Mouse (Mus musculus) stomach, postnatal 0 days (tissue): ENCODE measurements around the gene Srarp. TPM values are rescaled to one million over a fixed set of nuclear protein-coding genes. Genes with fewer than 3 reads are reported as not detected.

Experiments
- ATAC-seq: fragments of 200-750 bp; cut with Nextera tagmentation; 2 replicates; pipeline ENCODE4 v1.8.0; 2017; ENCODE audit not compliant: low FRiP score, low TSS enrichment
- DNase-seq: peaks from one replicate; pipeline ENCODE4 v3.0.0-alpha.2; 2016; ENCODE audit warnings: low spot score
- H3K27ac ChIP-seq: fragments of 300-500 bp; sonication (generic); replicated peaks from 2 replicates; pipeline ENCODE4 v1.5.1; 2014; ENCODE audit warnings: mild to moderate bottlenecking, control low read depth
- H3K27me3 ChIP-seq: fragments of 300-500 bp; sonication (generic); 2 replicates; pipeline ENCODE4 v1.6.1; 2014; ENCODE audit warnings: low read length; ENCODE audit not compliant: control insufficient read depth, insufficient read depth
- H3K36me3 ChIP-seq: fragments of 300-500 bp; sonication (generic); 2 replicates; pipeline ENCODE4 v1.6.1; 2014; ENCODE audit warnings: low read length, mixed read lengths; ENCODE audit not compliant: control insufficient read depth, insufficient read depth
- H3K4me1 ChIP-seq: fragments of 300-500 bp; sonication (generic); replicated peaks from 2 replicates; pipeline ENCODE4 v1.6.1; 2014; ENCODE audit warnings: antibody characterized with exemption; ENCODE audit not compliant: control insufficient read depth, insufficient read depth
- H3K4me2 ChIP-seq: fragments of 300-500 bp; sonication (generic); replicated peaks from 2 replicates; pipeline ENCODE4 v1.6.1; 2014; ENCODE audit warnings: low read depth, mild to moderate bottlenecking, control low read depth, moderate library complexity
- H3K4me3 ChIP-seq: fragments of 300-500 bp; sonication (generic); 2 replicates; pipeline ENCODE4 v1.5.1; 2014; ENCODE audit warnings: low read depth, low read length, control low read depth
- H3K9ac ChIP-seq: fragments of 300-500 bp; sonication (generic); 2 replicates; pipeline ENCODE4 v1.6.1; 2014; ENCODE audit warnings: mild to moderate bottlenecking, low read length, control low read depth, mixed read lengths
- H3K9me3 ChIP-seq: fragments of 300-500 bp; sonication (generic); 2 replicates; pipeline ENCODE4 v1.6.1; 2016; ENCODE audit warnings: low read length; ENCODE audit not compliant: control insufficient read depth
- CTCF ChIP-seq: IDR thresholded peaks from 2 replicates; pipeline ENCODE4 v1.5.1; 2016; ENCODE audit warnings: antibody characterized with exemption, low read depth, mild to moderate bottlenecking, moderate library complexity
- EP300 ChIP-seq: optimal IDR thresholded peaks from 2 replicates; pipeline ENCODE3; 2016; ENCODE audit warnings: antibody characterized with exemption
- WGBS: fragments of 180-500 bp; shearing (Covaris S2); extraction: QIAGEN DNeasy Blood & Tissue Kit; methylation state at CpG from one replicate; pipeline ENCODE4 v1.1.7; 2014; 5-methylcytosine and 5-hydroxymethylcytosine counted together
- polyA plus RNA-seq: library from polyadenylated mRNA; unstranded; fragments of >200 nt; fragmentation: Nextera tagmentation; extraction: Ambion mirVana; gene quantifications from 2 replicates; pipeline ENCODE4 v1.2.1, GENCODE M21; 2015

Gene Srarp
- polyA plus RNA-seq, 1 experiment from 2014 or later, result not detected

- no peak for ATAC-seq
- WGBS, result 65% methylated on average over 4 of the region's 4 CpGs
- Histone ChIP-seq H3K36me3 (peaks cover 6% of the 10 kb centered on the region), H3K4me2 (no peak overlapping the region), H3K4me1 (no peaks in the 10 kb centered on the region), H3K4me3 (no peak overlapping the region), H3K9me3 (no peaks in the 10 kb centered on the region), H3K27ac (peak overlapping the region; percentile 77; the same call in 1 of the 2 replicates), H3K27me3 (no peaks in the 10 kb centered on the region), H3K9ac (no peak overlapping the region)
- DNase-seq, result no peak
- TF ChIP-seq CTCF, result no peak
- no peak for TF ChIP-seq EP300
These were observed 19.6 kb upstream of the Srarp start for GRCm38 (mm10) chr4:141455526-141455925.

- H3K36me3 ChIP-seq, result peaks cover 6% of the 10 kb centered on the region
- no peak overlapping the region for H3K9ac ChIP-seq
- ATAC-seq, result no peak
- H3K4me1 ChIP-seq, result no peaks in the 10 kb centered on the region
- DNase-seq, result no peak
- TF ChIP-seq EP300, result no peak
- TF ChIP-seq CTCF, result no peak
- H3K4me3 ChIP-seq, result no peak overlapping the region
- 57% methylated on average over 14 of the region's 14 CpGs for WGBS
- H3K27me3 ChIP-seq, result no peaks in the 10 kb centered on the region
- H3K9me3 ChIP-seq, result no peaks in the 10 kb centered on the region
- peak overlapping the region; percentile 77 for H3K27ac ChIP-seq
- no peak overlapping the region for H3K4me2 ChIP-seq
These were observed 18.9 kb upstream of the Srarp start for GRCm38 (mm10) chr4:141454581-141455350.

DNA sequence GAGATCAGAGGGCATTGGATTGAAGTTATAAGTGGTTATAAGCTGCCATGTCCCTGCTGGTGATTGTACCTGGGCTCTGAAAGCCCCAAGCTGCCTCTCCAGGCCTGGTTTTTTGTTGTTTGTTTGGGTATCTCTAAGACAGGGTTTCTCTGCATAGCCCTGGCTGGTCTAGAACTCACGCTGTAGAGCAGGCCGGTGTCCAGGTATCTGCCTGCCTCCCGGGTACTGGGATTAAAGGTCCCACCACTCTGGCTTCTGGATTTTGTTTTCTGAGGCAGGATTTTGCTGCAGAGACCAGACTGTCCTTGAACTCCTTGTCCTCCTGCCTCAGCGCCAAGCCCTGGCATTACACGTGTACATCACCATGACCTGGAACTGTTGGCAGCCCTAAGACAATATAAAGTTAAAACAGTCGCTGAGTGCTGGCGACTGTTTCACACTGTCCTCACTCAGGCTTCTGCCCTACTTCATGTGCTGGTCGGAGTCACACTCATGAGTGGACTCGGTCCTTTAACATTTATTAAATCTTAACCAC lies 16.1 kb upstream of the Srarp start:
- H3K27ac ChIP-seq, result no peak overlapping the region
- H3K27me3 ChIP-seq, result no peaks in the 10 kb centered on the region
- DNase-seq (no peak), ATAC-seq (no peak)
- no peaks in the 10 kb centered on the region for H3K9me3 ChIP-seq
- H3K4me1 ChIP-seq, result no peaks in the 10 kb centered on the region
- no peak overlapping the region for H3K4me2 ChIP-seq
- no peak overlapping the region for H3K4me3 ChIP-seq
- H3K36me3 ChIP-seq, result peaks cover 13% of the 10 kb centered on the region
- no peak overlapping the region for H3K9ac ChIP-seq
- 87% methylated on average over 9 of the region's 9 CpGs for WGBS
- TF ChIP-seq CTCF, result no peak
- TF ChIP-seq EP300, result no peak

- peaks cover 13% of the 10 kb centered on the region for H3K36me3 ChIP-seq
- no peak for ATAC-seq
These were observed 15.3 kb upstream of the Srarp start for GRCm38 (mm10) chr4:141451251-141451650.

DNA sequence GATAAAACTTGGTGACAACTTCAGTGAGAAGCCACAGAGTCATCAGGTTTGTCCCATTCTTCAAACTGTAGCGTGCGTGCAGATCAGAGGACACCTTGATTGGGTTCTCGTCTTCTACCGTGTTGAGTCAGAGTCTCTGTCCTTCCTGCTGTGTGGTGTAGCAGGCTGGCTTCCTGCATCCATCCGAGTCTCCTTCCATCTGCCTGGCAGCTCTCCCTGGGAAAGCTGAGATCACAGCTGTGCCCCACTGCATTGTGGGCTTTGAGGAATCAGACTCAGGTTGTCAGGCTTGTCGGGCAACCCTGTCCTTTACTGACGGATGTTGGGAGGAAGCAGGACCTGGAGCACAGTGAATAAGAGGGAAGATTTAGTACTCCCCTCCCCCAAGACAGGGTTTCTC lies 10.3 kb upstream of the Srarp start:
- WGBS, result 65% methylated on average over 7 of the region's 7 CpGs
- no peak for ATAC-seq
- no peaks in the 10 kb centered on the region for H3K9me3 ChIP-seq
- H3K36me3 ChIP-seq, result peaks cover 6% of the 10 kb centered on the region; the same call in 1 of the 2 replicates
- DNase-seq, result no peak
- H3K27ac ChIP-seq, result 0 out of 2 replicates have a peak overlapping the region, but pooled peaks have one; percentile 13
- no peak for TF ChIP-seq EP300
- TF ChIP-seq CTCF, result no peak
- H3K4me3 ChIP-seq, result no peak overlapping the region
- no peak overlapping the region for H3K9ac ChIP-seq
- H3K27me3 ChIP-seq, result no peaks in the 10 kb centered on the region
- H3K4me1 ChIP-seq, result 0 out of 2 replicates have a peak, but pooled peaks cover 4% of the 10 kb centered on the region
- H3K4me2 ChIP-seq, result 0 out of 2 replicates have a peak overlapping the region, but pooled peaks have one; percentile 95

More at GRCm38 (mm10) chr4:141451251-141451650, 15.3 kb upstream of the Srarp start:
- Histone ChIP-seq H3K4me2 (no peak overlapping the region), H3K4me1 (no peaks in the 10 kb centered on the region), H3K27me3 (no peaks in the 10 kb centered on the region), H3K9ac (no peak overlapping the region), H3K4me3 (no peak overlapping the region), H3K9me3 (no peaks in the 10 kb centered on the region), H3K27ac (no peak overlapping the region)
- TF ChIP-seq CTCF (no peak), EP300 (no peak)
- 81% methylated on average over 2 of the region's 2 CpGs for WGBS
- no peak for DNase-seq

DNA sequence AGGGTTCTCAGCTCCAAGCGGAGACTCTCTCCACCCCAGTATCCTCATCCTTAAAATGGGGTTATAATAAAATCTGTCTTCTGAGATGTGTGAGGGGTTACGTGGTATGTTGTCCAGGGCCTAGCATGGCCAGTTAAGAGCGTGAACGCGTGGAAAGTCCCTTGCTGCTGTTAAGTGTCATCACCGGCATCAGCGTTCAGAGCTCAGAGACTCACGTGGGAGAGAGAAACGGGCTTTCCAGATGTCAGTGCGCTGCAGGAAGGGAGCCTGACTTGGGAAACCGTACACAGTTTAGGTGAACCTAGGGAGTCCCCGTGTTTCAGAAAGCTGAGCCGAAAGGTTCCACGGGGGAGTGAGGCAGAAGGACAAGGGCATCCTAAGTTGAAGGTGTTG lies 9.4 kb upstream of the Srarp start:
- WGBS, result 14% methylated on average over 14 of the region's 14 CpGs
- 0 out of 2 replicates have a peak, but pooled peaks cover 4% of the 10 kb centered on the region for H3K4me1 ChIP-seq
- no peak for TF ChIP-seq CTCF
- TF ChIP-seq EP300, result no peak
- DNase-seq, result no peak
- peak overlapping the region; percentile 89 for H3K9ac ChIP-seq
- H3K36me3 ChIP-seq, result peaks cover 6% of the 10 kb centered on the region; the same call in 1 of the 2 replicates
- H3K4me3 ChIP-seq, result peak overlapping the region; percentile 100
- H3K9me3 ChIP-seq, result no peaks in the 10 kb centered on the region
- no peak for ATAC-seq
- H3K27ac ChIP-seq, result peak overlapping the region; percentile 79
- peak overlapping the region; percentile 95 for H3K4me2 ChIP-seq
- no peaks in the 10 kb centered on the region for H3K27me3 ChIP-seq
